ENCODE assay signal across 30 mouse cellular contexts in the genomic region with DNA sequence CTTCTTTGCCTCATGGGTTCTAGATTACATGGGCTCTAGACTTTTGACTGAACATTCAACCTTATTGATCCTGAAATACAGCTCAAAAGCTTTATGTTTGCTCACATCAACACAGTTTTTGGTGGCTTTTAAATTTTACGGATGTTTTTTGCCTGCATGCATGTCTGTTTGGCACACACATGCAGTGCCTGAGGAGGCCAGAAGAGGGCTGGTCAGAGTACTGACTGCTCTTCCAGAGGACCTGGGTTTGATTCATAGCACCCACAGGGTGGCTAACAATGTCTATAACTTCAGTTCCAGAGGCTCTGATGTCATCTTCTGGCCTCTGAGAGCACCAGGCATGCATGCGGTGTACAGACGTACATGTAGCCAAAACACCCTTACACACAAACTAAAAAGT. TPM values are rescaled to one million over a fixed set of nuclear protein-coding genes. Genes with fewer than 3 reads are reported as not detected.
DNase-seq lines count a peak whose midpoint lies in the region; ATAC-seq and TF ChIP-seq lines count a peak whose summit lies in the region.
"Had no signal": no experiment of that assay in that cellular context is flagged by ENCODE, and none has a peak within 500 bp of the region (broad histone marks: within the 10 kb centered on the region; RNA-seq: fewer than 3 reads in every experiment).

No protein-coding gene starts in this region.

- TF ChIP-seq EP300 in liver, postnatal 0 days (IDR thresholded peaks at IDR 0.05; ENCODE audit: low read depth) = no peak
- TF ChIP-seq EP300 in ES-Bruce4 (IDR thresholded peaks at IDR 0.05; ENCODE audit: insufficient read depth, low read depth, low read length) = no peak

- H3K27me3 ChIP-seq in intestine, postnatal 0 days (replicated peaks; ENCODE audit: control insufficient read depth, insufficient read depth, low read length) = no peaks in the 10 kb centered on the region
- no peaks in the 10 kb centered on the region for H3K27me3 ChIP-seq in intestine, embryonic 15.5 days (replicated peaks)
- no peaks in the 10 kb centered on the region for H3K27me3 ChIP-seq in liver, postnatal 0 days (ENCODE audit: insufficient read depth, low read length)
- H3K27me3 ChIP-seq in liver, embryonic 12.5 days (replicated peaks) = no peaks in the 10 kb centered on the region
- H3K27me3 ChIP-seq in ES-Bruce4 (ENCODE audit: control insufficient read depth, insufficient read depth, low read length, poor library complexity, severe bottlenecking) = no peaks in the 10 kb centered on the region
- H3K27me3 ChIP-seq: embryonic facial prominence, embryonic 13.5 days; hindbrain, embryonic 13.5 days; limb, embryonic 12.5 days; liver, embryonic 13.5 days; neural tube, embryonic 12.5 days had no signal

- no peak overlapping the region for H3K4me2 ChIP-seq in intestine, postnatal 0 days (replicated peaks; ENCODE audit: low read depth)
- H3K4me2 ChIP-seq in intestine, embryonic 15.5 days (replicated peaks) = no peak overlapping the region
- H3K4me2 ChIP-seq in liver, postnatal 0 days (ENCODE audit: low read depth, low read length) = no peak overlapping the region
- H3K4me2 ChIP-seq in liver, embryonic 12.5 days = no peak overlapping the region
- H3K4me2 ChIP-seq: embryonic facial prominence, embryonic 13.5 days; heart, embryonic 11.5 days; hindbrain, embryonic 13.5 days; limb, embryonic 12.5 days; liver, embryonic 13.5 days; neural tube, embryonic 12.5 days had no signal

- H3K9me3 ChIP-seq in intestine, postnatal 0 days (ENCODE audit: control insufficient read depth) = no peaks in the 10 kb centered on the region
- H3K9me3 ChIP-seq in intestine, embryonic 15.5 days = no peaks in the 10 kb centered on the region
- no peaks in the 10 kb centered on the region for H3K9me3 ChIP-seq in liver, postnatal 0 days (ENCODE audit: low read length)
- no peaks in the 10 kb centered on the region for H3K9me3 ChIP-seq in liver, embryonic 12.5 days (replicated peaks)
- no peaks in the 10 kb centered on the region for H3K9me3 ChIP-seq in ES-Bruce4 (replicated peaks; ENCODE audit: control insufficient read depth, insufficient read depth, low read length, poor library complexity, severe bottlenecking)
- H3K9me3 ChIP-seq: embryonic facial prominence, embryonic 13.5 days; forebrain, embryonic 10.5 days; hindbrain, embryonic 13.5 days; limb, embryonic 12.5 days; liver, embryonic 13.5 days; neural tube, embryonic 12.5 days had no signal

- no peak overlapping the region for H3K9ac ChIP-seq in intestine, postnatal 0 days (ENCODE audit: low read depth, low read length)
- H3K9ac ChIP-seq in intestine, embryonic 15.5 days = no peak overlapping the region
- no peak overlapping the region for H3K9ac ChIP-seq in liver, postnatal 0 days (replicated peaks)
- H3K9ac ChIP-seq in liver, embryonic 12.5 days = no peak overlapping the region
- no peak overlapping the region for H3K9ac ChIP-seq in ES-Bruce4 (ENCODE audit: low read depth, poor library complexity, severe bottlenecking)
- H3K9ac ChIP-seq: embryonic facial prominence, embryonic 13.5 days; hindbrain, embryonic 13.5 days; limb, embryonic 12.5 days; liver, embryonic 13.5 days; neural tube, embryonic 12.5 days had no signal

- DNase-seq in liver, postnatal 0 days = no peak
- DNase-seq in brain, embryonic 14.5 days (ENCODE audit: low read depth) = no peak
- DNase-seq in heart, adult 18-20 months = no peak
- DNase-seq: adrenal gland, postnatal 10 days; cerebellum, adult 11-12 months; cerebellum, adult 9-11 months; heart, postnatal 36 days; kidney, adult 18-20 months; kidney, postnatal 4 days; liver, embryonic 13.5 days; lung, postnatal 4 days; right cerebral cortex, adult 18-20 months; thymus, adult 2 months; thymus, postnatal 36 days had no signal

- H3K4me1 ChIP-seq in intestine, postnatal 0 days (replicated peaks; ENCODE audit: control insufficient read depth, insufficient read depth, low read length) = 0 out of 2 replicates have a peak, but pooled peaks cover 2% of the 10 kb centered on the region
- H3K4me1 ChIP-seq in intestine, embryonic 15.5 days (replicated peaks) = no peaks in the 10 kb centered on the region
- H3K4me1 ChIP-seq in liver, postnatal 0 days (ENCODE audit: insufficient read depth) = no peaks in the 10 kb centered on the region; the same call in 1 of the 2 replicates
- no peaks in the 10 kb centered on the region for H3K4me1 ChIP-seq in liver, embryonic 12.5 days
- peaks cover 7% of the 10 kb centered on the region for H3K4me1 ChIP-seq in ES-Bruce4 (ENCODE audit: control insufficient read depth, insufficient read depth, low read length)
- H3K4me1 ChIP-seq: hindbrain, embryonic 13.5 days; neural tube, embryonic 12.5 days had no signal

- WGBS in intestine, postnatal 0 days = 96% methylated on average over 3 of the region's 3 CpGs
- WGBS in intestine, embryonic 15.5 days = 93% methylated on average over 3 of the region's 3 CpGs
- WGBS in liver, postnatal 0 days (ENCODE audit: insufficient replicate concordance) = 75% methylated on average over 3 of the region's 3 CpGs
- 87% methylated on average over 3 of the region's 3 CpGs for WGBS in liver, embryonic 12.5 days (ENCODE audit: insufficient replicate concordance)

- H3K27ac ChIP-seq in intestine, postnatal 0 days (ENCODE audit: low read depth, low read length) = no peak overlapping the region
- H3K27ac ChIP-seq in intestine, embryonic 15.5 days = no peak overlapping the region
- H3K27ac ChIP-seq in liver, postnatal 0 days (ENCODE audit: low read depth) = no peak overlapping the region
- no peak overlapping the region for H3K27ac ChIP-seq in liver, embryonic 12.5 days
- no peak overlapping the region for H3K27ac ChIP-seq in ES-Bruce4 (ENCODE audit: insufficient read depth, low read length)
- H3K27ac ChIP-seq: embryonic facial prominence, embryonic 13.5 days; forebrain, embryonic 10.5 days; hindbrain, embryonic 13.5 days; kidney, postnatal 0 days; limb, embryonic 12.5 days; liver, embryonic 13.5 days; midbrain, embryonic 10.5 days; neural tube, embryonic 12.5 days had no signal

- TF ChIP-seq CTCF in intestine, postnatal 0 days (IDR thresholded peaks at IDR 0.05; ENCODE audit: low read depth) = peak; percentile 45
- TF ChIP-seq CTCF in liver, postnatal 0 days (IDR thresholded peaks at IDR 0.05; ENCODE audit: low read depth) = peak; percentile 18; the same call in 1 of the 2 replicates
- TF ChIP-seq CTCF in ES-Bruce4 (IDR thresholded peaks at IDR 0.05; ENCODE audit: low read depth, low read length) = peak; percentile 5
- TF ChIP-seq CTCF in brain, embryonic 14.5 days (IDR thresholded peaks at IDR 0.05; ENCODE audit: borderline replicate concordance, extremely low read depth, insufficient read depth, insufficient read length) = 0 out of 2 replicates have a peak, but pooled peaks have one; percentile 15

- no peak overlapping the region for H3K4me3 ChIP-seq in intestine, postnatal 0 days (ENCODE audit: low read depth, low read length)
- no peak overlapping the region for H3K4me3 ChIP-seq in intestine, embryonic 15.5 days (replicated peaks)
- no peak overlapping the region for H3K4me3 ChIP-seq in liver, postnatal 0 days (ENCODE audit: low read depth, low read length)
- no peak overlapping the region for H3K4me3 ChIP-seq in liver, embryonic 12.5 days
- no peak overlapping the region for H3K4me3 ChIP-seq in ES-Bruce4 (ENCODE audit: low read depth, low read length)
- H3K4me3 ChIP-seq: embryonic facial prominence, embryonic 13.5 days; forebrain, embryonic 10.5 days; hindbrain, embryonic 13.5 days; limb, embryonic 12.5 days; liver, embryonic 13.5 days; midbrain, embryonic 10.5 days; myocyte; neural tube, embryonic 12.5 days had no signal

- ATAC-seq in intestine, postnatal 0 days = no peak
- ATAC-seq in intestine, embryonic 15.5 days = no peak
- no peak for ATAC-seq in liver, postnatal 0 days
- ATAC-seq in liver, embryonic 12.5 days = no peak
- ATAC-seq: CD4-positive, CD25-positive, alpha-beta regulatory T cell, adult 4 months; forebrain, embryonic 16.5 days; midbrain, embryonic 16.5 days had no signal

- no peaks in the 10 kb centered on the region for H3K36me3 ChIP-seq in intestine, postnatal 0 days (ENCODE audit: control insufficient read depth, insufficient read depth)
- no peaks in the 10 kb centered on the region for H3K36me3 ChIP-seq in intestine, embryonic 15.5 days
- no peaks in the 10 kb centered on the region for H3K36me3 ChIP-seq in liver, postnatal 0 days (replicated peaks; ENCODE audit: insufficient read depth, low read length)
- no peaks in the 10 kb centered on the region for H3K36me3 ChIP-seq in liver, embryonic 12.5 days
- no peaks in the 10 kb centered on the region for H3K36me3 ChIP-seq in ES-Bruce4 (ENCODE audit: control insufficient read depth, insufficient read depth, low read length, poor library complexity, severe bottlenecking)
- H3K36me3 ChIP-seq: embryonic facial prominence, embryonic 13.5 days; hindbrain, embryonic 13.5 days; liver, embryonic 13.5 days; neural tube, embryonic 12.5 days had no signal

- TF ChIP-seq POLR2A in ES-Bruce4 (IDR thresholded peaks at IDR 0.05; ENCODE audit: insufficient read depth, low read length) = no peak
- TF ChIP-seq POLR2A in brain, embryonic 14.5 days (IDR thresholded peaks at IDR 0.05; ENCODE audit: borderline replicate concordance, extremely low read depth, insufficient read depth, insufficient read length, poor library complexity, severe bottlenecking) = no peak

RNA-seq across cellular contexts. Expression of a gene that starts 12.0 kb away (rescaled TPM):
- polyA plus RNA-seq in intestine, postnatal 0 days (2015; fragmentation: Nextera tagmentation; extraction: Ambion mirVana) = 3.7 and 6.9 TPM in 2 replicates
- 18.0 and 18.7 TPM in 2 replicates for polyA plus RNA-seq in intestine, embryonic 15.5 days (2015; fragmentation: Nextera tagmentation; extraction: Ambion mirVana)
- polyA plus RNA-seq in liver, postnatal 0 days (2015; fragmentation: Nextera tagmentation; extraction: Ambion mirVana) = 1.7 and 2.7 TPM in 2 replicates
- polyA plus RNA-seq in liver, embryonic 12.5 days (2016; fragmentation: Nextera tagmentation; extraction: Ambion mirVana) = 3.9 and 4.8 TPM in 2 replicates
- polyA plus RNA-seq in ES-Bruce4 (2011; ENCODE audit: insufficient read depth, insufficient read length, low read depth, missing spikeins) = 26.4 and 27.4 TPM in 2 replicates
- polyA plus RNA-seq in brain, embryonic 14.5 days (2012; rRNA removed) = 28.8 and 48.6 TPM in 2 replicates
- 10 to 100 TPM; 46.4 to 51.8 TPM for total RNA-seq in heart, adult 18-20 months (2021)
- polyA plus RNA-seq: CD4-positive, CD25-positive, alpha-beta regulatory T cell, adult 4 months had no signal
